Mouse (Mus musculus): ENCODE measurements around the gene Olfr524. TPM values are rescaled to one million over a fixed set of nuclear protein-coding genes. Genes with fewer than 3 reads are reported as not detected.

Gene Olfr524
- polyA plus RNA-seq, 1 experiment from 2014 or later = not detected

DNA sequence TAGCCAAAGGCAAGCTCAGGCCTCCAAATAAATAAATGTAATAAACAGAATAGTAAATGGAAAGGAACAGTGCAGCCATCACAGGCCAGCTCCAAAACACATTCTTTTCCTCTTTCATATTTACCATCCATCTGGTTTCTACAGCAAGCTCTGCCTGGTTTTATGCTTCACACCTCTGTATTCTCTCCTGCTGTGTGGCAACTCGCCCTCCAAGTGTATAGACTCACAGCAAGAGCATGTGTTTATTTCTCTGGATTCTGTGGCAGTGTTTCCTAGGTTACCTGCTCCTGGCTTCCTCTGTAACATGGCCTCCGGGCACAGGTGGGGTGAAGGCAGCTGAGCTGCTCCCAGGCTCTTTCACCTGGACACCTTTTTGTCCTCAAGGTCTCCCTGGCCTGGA, 13.3 kb downstream of the Olfr524 start:
- ATAC-seq (ENCODE audit: low read depth) (no peak), DNase-seq (ENCODE audit: low spot score) (no peak)
- WGBS = 79% methylated on average over 2 of the region's 2 CpGs
- no peak overlapping the region for H3K4me3 ChIP-seq (ENCODE audit: low read depth, low read length)
- H3K27me3 ChIP-seq (replicated peaks; ENCODE audit: control insufficient read depth, insufficient read depth, low read length) = no peaks in the 10 kb centered on the region
- no peak overlapping the region for H3K9ac ChIP-seq (ENCODE audit: low read depth, low read length)
- H3K4me1 ChIP-seq (ENCODE audit: control insufficient read depth, insufficient read depth, low read length) = no peaks in the 10 kb centered on the region
- H3K27ac ChIP-seq (replicated peaks; ENCODE audit: low read depth, low read length) = no peak overlapping the region
- no peaks in the 10 kb centered on the region for H3K36me3 ChIP-seq (ENCODE audit: control insufficient read depth, insufficient read depth, low read length)
- H3K4me2 ChIP-seq (ENCODE audit: low read depth, low read length) = no peak overlapping the region
- H3K9me3 ChIP-seq (ENCODE audit: control insufficient read depth, low read length) = no peaks in the 10 kb centered on the region

DNA sequence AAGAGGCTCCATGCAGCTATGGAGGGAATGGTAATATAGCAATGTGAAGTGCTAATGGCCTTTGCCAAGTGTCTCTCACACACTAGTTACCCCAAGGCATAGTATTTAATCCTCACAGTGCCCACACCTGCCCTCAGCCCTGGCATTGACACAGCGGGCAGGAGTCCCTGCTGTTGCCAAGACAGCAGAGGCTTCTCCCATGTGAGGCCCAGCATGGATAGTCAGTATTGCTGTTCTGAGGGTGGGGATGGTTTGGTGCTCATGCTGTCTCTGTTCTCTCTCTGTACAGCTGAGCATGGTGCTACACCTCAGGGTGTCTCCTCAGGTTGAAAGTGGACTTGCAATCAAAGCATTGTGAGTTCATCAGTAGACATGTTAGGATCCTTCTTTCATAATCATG, 15.3 kb downstream of the Olfr524 start:
- H3K4me3 ChIP-seq (ENCODE audit: low read depth, low read length) = no peak overlapping the region
- H3K9ac ChIP-seq (ENCODE audit: low read depth, low read length) = no peak overlapping the region
- H3K9me3 ChIP-seq (ENCODE audit: control insufficient read depth, low read length) = no peaks in the 10 kb centered on the region
- H3K27ac ChIP-seq (replicated peaks; ENCODE audit: low read depth, low read length) = no peak overlapping the region
- 88% methylated on average over 1 of the region's 1 CpGs for WGBS
- H3K36me3 ChIP-seq (ENCODE audit: control insufficient read depth, insufficient read depth, low read length) = no peaks in the 10 kb centered on the region
- no peaks in the 10 kb centered on the region for H3K27me3 ChIP-seq (replicated peaks; ENCODE audit: control insufficient read depth, insufficient read depth, low read length)
- H3K4me1 ChIP-seq (ENCODE audit: control insufficient read depth, insufficient read depth, low read length) = no peaks in the 10 kb centered on the region
- DNase-seq (ENCODE audit: low spot score) (no peak), ATAC-seq (ENCODE audit: low read depth) (no peak)
- no peak overlapping the region for H3K4me2 ChIP-seq (ENCODE audit: low read depth, low read length)

DNA sequence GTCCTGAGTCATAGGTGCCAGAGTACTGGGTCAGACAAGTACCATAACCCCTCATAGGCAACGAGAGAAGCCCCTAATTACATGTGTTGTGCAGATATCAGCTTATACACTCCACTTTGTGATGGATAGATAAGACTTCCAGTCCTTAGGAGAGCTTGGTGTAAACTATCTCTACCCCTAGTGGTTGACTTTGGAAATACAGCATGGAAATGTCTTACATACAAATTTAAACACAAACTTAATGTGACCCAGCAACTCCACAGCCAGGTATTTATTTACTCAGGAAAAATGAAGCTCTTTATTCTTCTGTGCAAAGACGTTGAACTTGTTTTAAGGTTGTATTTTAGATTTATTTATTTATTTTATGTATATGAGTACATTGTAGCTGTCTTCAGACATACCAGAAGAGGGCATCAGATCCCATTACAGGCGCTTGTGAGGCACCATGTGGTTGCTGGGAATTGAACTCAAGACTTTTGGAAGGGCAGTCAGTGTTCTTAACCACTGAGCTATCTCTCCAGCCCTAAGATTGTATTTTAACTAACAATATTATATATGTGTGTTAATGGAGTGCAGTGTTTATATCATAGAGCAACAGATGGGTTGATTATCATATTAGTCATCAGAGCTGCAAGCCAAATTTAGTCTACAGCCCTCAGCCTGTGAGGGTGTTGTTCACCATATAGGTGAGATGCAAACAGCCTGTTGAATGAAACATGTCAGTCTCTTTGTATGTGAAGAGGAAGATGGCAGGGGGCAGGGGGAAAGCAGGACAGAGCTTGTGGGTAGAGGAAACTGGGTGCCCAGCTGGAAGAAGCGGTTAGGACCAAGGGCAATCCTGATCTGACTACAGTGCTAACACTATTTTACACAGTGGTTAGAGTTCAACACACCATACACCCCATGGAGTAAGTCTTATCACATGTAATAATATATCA, 17.1 kb downstream of the Olfr524 start:
- H3K27ac ChIP-seq (replicated peaks; ENCODE audit: low read depth, low read length) = no peak overlapping the region
- no peak overlapping the region for H3K4me2 ChIP-seq (ENCODE audit: low read depth, low read length)
- no peaks in the 10 kb centered on the region for H3K9me3 ChIP-seq (ENCODE audit: control insufficient read depth, low read length)
- no peak overlapping the region for H3K4me3 ChIP-seq (ENCODE audit: low read depth, low read length)
- peak; percentile 23 for DNase-seq (ENCODE audit: low spot score)
- no peaks in the 10 kb centered on the region for H3K27me3 ChIP-seq (replicated peaks; ENCODE audit: control insufficient read depth, insufficient read depth, low read length)
- ATAC-seq (ENCODE audit: low read depth) = no peak
- H3K36me3 ChIP-seq (ENCODE audit: control insufficient read depth, insufficient read depth, low read length) = no peaks in the 10 kb centered on the region
- no peaks in the 10 kb centered on the region for H3K4me1 ChIP-seq (ENCODE audit: control insufficient read depth, insufficient read depth, low read length)
- WGBS = 54% methylated on average over 4 of the region's 4 CpGs
- no peak overlapping the region for H3K9ac ChIP-seq (ENCODE audit: low read depth, low read length)

DNA sequence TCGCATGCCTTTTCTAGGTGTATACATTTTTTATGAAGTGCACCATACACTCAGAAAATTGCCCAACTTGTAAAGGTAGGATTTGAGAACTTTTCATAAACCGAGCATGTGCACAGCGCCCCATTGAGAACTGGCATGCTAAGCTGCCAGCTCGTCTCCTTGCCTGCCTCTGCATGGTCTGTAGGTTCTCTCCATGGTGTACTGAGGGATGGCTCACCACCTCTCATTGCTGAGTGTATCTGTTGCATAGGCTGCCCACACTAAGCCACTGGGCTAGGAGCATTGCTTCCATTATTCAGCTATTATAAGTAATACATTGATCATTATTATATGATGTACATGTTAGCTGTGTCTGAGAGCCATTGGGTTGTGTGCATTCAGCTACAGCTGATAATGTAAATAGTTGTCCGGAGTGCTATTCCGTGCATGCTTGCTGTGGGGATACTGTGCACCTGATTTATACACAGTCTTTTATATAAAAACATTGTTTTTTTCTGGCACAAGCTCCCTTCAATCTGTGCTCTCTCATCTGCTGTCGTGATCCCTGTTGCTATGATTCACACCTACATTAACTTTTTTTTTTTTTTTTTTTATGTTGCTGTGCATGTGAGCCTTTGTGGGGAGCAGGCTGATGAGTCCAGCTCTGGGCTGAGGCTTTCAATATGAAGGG, 17.9 kb downstream of the Olfr524 start:
- DNase-seq (ENCODE audit: low spot score) (no peak), ATAC-seq (ENCODE audit: low read depth) (no peak)
- Histone ChIP-seq H3K9me3 (ENCODE audit: control insufficient read depth, low read length) (no peaks in the 10 kb centered on the region), H3K4me1 (ENCODE audit: control insufficient read depth, insufficient read depth, low read length) (no peaks in the 10 kb centered on the region), H3K4me2 (ENCODE audit: low read depth, low read length) (no peak overlapping the region), H3K36me3 (ENCODE audit: control insufficient read depth, insufficient read depth, low read length) (no peaks in the 10 kb centered on the region), H3K27me3 (replicated peaks; ENCODE audit: control insufficient read depth, insufficient read depth, low read length) (no peaks in the 10 kb centered on the region), H3K27ac (replicated peaks; ENCODE audit: low read depth, low read length) (no peak overlapping the region), H3K9ac (ENCODE audit: low read depth, low read length) (no peak overlapping the region), H3K4me3 (ENCODE audit: low read depth, low read length) (no peak overlapping the region)
- 77% methylated on average over 7 of the region's 7 CpGs for WGBS

DNA sequence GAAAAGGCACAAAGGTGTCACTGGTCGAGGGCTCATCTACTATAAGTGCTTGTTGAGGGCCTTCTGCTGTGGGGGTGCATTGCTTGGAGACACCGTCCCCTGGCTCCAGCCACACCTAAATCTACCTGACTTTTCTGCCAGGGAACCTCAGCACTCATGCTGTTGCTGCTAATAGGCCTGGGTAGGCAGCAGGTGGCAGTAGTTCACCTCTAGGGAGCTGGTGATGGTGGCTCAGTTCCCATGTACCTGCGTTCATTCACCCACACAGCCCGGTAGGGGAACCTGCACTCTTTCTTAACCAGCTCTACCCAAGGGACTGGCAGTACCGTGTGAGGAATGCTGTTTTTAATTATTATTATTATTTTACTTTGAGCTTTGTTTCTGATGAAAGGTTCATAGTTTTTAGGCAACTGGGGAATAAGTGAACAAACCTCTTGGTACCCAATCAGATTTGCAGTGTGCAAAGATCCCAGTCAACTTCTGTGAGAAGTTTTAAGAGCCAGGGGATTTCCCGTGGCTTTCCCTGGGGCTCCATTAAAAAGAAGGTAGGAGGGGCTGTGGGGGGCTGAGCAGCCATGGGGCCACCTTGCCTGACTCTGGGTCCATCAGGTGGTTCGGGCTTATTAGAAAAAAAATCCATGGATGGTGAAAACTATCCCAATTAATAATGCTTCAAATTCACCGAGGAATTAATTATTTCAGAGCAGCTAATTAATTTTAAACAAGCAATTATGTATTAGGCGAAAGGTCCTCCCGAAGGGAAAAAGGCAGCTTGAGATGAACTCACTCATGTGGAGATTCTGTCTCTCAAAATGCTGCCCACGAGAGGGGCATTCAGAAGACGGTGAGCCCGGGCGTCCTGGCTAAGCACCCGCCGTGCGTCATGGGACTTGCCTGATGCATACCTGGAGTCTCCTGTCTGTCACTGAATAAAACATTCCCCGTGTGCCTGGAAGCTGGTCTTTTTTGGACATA, 18.8 kb downstream of the Olfr524 start:
- Histone ChIP-seq H3K4me3 (ENCODE audit: low read depth, low read length) (no peak overlapping the region), H3K36me3 (ENCODE audit: control insufficient read depth, insufficient read depth, low read length) (no peaks in the 10 kb centered on the region), H3K27ac (replicated peaks; ENCODE audit: low read depth, low read length) (no peak overlapping the region), H3K9ac (ENCODE audit: low read depth, low read length) (no peak overlapping the region), H3K9me3 (ENCODE audit: control insufficient read depth, low read length) (no peaks in the 10 kb centered on the region), H3K27me3 (replicated peaks; ENCODE audit: control insufficient read depth, insufficient read depth, low read length) (no peaks in the 10 kb centered on the region), H3K4me1 (ENCODE audit: control insufficient read depth, insufficient read depth, low read length) (no peaks in the 10 kb centered on the region), H3K4me2 (ENCODE audit: low read depth, low read length) (no peak overlapping the region)
- DNase-seq (ENCODE audit: low spot score) (peak; percentile 61), ATAC-seq (ENCODE audit: low read depth) (peak; percentile 91)
- 63% methylated on average over 18 of the region's 18 CpGs for WGBS

DNA sequence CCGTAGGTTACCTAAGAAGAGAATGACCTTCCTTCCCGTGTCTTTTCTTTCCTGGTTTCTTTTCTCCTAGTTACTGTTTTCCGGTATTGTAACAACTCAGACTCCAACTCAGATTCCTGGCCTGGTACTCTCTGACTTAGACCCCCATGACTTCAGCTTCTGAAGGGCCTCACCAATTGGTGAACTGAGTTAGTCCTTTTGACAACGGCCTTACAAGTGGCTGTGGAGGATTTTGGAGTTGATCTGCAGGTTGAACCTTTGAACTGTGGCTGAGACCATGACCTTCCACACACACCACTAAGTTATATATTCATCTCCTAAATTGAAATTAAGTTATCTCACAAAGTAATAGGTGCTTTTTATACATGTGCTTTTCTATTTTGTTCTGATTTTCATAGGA, 21.6 kb downstream of the Olfr524 start:
- Histone ChIP-seq H3K4me1 (ENCODE audit: control insufficient read depth, insufficient read depth, low read length) (no peaks in the 10 kb centered on the region), H3K36me3 (ENCODE audit: control insufficient read depth, insufficient read depth, low read length) (no peaks in the 10 kb centered on the region), H3K27ac (replicated peaks; ENCODE audit: low read depth, low read length) (no peak overlapping the region), H3K9ac (ENCODE audit: low read depth, low read length) (no peak overlapping the region), H3K4me3 (ENCODE audit: low read depth, low read length) (no peak overlapping the region), H3K4me2 (ENCODE audit: low read depth, low read length) (no peak overlapping the region), H3K27me3 (replicated peaks; ENCODE audit: control insufficient read depth, insufficient read depth, low read length) (no peaks in the 10 kb centered on the region), H3K9me3 (ENCODE audit: control insufficient read depth, low read length) (no peaks in the 10 kb centered on the region)
- WGBS = 87% methylated on average over 4 of the region's 4 CpGs
- ATAC-seq (ENCODE audit: low read depth) (no peak), DNase-seq (ENCODE audit: low spot score) (no peak)

DNA sequence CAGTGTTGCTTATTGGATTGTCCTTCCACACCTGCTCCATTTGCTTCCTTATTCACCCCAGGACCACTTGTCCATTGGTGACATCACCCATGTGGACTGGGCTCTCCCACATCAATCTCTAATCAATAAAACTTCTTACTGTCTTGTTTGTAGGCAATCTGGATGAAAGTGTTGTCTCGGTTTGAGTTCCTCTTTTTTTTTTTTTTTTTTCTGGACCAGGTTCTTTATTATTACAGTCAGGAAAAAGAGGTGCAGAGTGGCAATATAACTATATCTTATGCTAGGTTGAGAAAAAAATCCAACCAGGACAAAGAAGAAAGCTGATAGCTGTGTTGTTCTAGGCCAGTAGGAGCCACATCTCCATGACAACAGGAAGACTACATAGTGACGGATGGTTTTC, 25.1 kb downstream of the Olfr524 start:
- WGBS = 79% methylated on average over 2 of the region's 2 CpGs
- no peak overlapping the region for H3K9ac ChIP-seq (ENCODE audit: low read depth, low read length)
- DNase-seq (ENCODE audit: low spot score) = no peak
- no peak overlapping the region for H3K4me3 ChIP-seq (ENCODE audit: low read depth, low read length)
- H3K27ac ChIP-seq (replicated peaks; ENCODE audit: low read depth, low read length) = no peak overlapping the region
- no peaks in the 10 kb centered on the region for H3K4me1 ChIP-seq (ENCODE audit: control insufficient read depth, insufficient read depth, low read length)
- H3K9me3 ChIP-seq (ENCODE audit: control insufficient read depth, low read length) = no peaks in the 10 kb centered on the region
- H3K4me2 ChIP-seq (ENCODE audit: low read depth, low read length) = no peak overlapping the region
- H3K36me3 ChIP-seq (ENCODE audit: control insufficient read depth, insufficient read depth, low read length) = no peaks in the 10 kb centered on the region
- ATAC-seq (ENCODE audit: low read depth) = no peak
- no peaks in the 10 kb centered on the region; the same call in 1 of the 2 replicates for H3K27me3 ChIP-seq (replicated peaks; ENCODE audit: control insufficient read depth, insufficient read depth, low read length)

DNA sequence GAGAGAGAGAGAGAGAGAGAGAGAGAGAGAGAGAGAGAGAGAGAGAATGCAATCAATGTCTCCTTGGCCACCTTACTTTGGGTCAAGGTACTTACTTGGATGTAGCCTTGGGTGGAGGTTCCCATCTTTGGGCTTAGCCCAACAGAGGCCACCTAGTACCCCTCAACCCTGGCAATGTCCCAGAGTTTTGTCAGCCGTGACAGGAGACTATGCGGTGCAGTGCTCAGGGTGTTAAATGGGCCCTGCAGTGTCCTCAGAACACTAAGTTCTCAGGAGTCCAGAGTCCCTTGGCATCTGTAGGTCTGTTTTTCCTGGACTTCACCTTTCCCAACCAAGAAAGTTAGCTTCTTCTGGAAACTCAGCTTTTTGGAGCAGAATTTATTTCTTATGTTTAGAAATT, 26.6 kb downstream of the Olfr524 start:
- no peaks in the 10 kb centered on the region; the same call in 1 of the 2 replicates for H3K27me3 ChIP-seq (replicated peaks; ENCODE audit: control insufficient read depth, insufficient read depth, low read length)
- no peaks in the 10 kb centered on the region for H3K9me3 ChIP-seq (ENCODE audit: control insufficient read depth, low read length)
- no peaks in the 10 kb centered on the region for H3K4me1 ChIP-seq (ENCODE audit: control insufficient read depth, insufficient read depth, low read length)
- ATAC-seq (ENCODE audit: low read depth) = no peak
- H3K4me3 ChIP-seq (ENCODE audit: low read depth, low read length) = no peak overlapping the region
- H3K27ac ChIP-seq (replicated peaks; ENCODE audit: low read depth, low read length) = no peak overlapping the region
- H3K4me2 ChIP-seq (ENCODE audit: low read depth, low read length) = no peak overlapping the region
- H3K36me3 ChIP-seq (ENCODE audit: control insufficient read depth, insufficient read depth, low read length) = no peaks in the 10 kb centered on the region
- no peak overlapping the region for H3K9ac ChIP-seq (ENCODE audit: low read depth, low read length)
- WGBS = 84% methylated on average over 2 of the region's 2 CpGs
- DNase-seq (ENCODE audit: low spot score) = no peak

Measured in embryonic facial prominence, embryonic 14.5 days (tissue).